Mouse (Mus musculus) cerebellum, postnatal 10 days (tissue): ENCODE results near the gene Ypel4.
A peak's percentile ranks its signal among the peaks of the same experiment; 100 is the strongest.

Experiments used
- DNase-seq, 2 experiments: peaks; one replicate each; pipeline ENCODE4 v3.0.0; 2021; ENCODE audit warnings: mixed read lengths in 2 of 2

Ypel4 gene

DNA sequence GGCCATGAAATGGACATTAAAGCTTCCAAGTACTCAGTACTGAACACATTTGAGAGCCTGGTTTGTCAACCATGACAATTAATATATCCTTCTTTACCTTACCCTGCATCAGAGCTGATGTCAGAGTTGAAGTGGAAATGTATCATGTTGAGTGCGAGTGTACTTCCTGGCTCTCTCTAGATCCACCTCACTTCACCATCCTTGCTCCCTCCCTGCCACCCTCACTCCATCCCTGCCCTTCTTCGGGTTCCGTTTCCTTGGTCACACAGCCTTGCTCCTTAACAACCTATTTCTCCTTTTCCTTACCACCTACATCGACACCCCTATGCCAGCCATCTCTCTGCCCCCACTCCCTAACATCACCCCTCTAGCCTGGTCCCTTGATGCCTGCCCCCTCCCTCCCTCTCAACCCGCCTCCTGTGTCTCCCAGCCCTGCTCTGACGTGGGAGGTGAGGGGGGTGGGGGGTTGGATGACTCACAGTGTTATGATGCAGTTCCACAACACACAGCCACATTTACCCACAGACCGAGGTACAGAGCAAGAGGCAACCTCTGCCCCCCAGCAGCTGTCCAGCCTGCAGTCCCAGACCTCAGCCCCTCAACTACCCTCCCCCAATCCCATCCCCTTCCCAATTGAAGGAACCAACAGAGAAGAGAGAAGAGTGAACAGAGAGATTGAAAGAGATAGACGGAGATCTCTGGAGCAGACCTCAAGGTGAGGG, at the start of gene Ypel4:
Gene Ypel4, plus strand, starts transcription at position 480 of the 722 bp plus-strand sequence.
- peak; percentile 90 to 91 for DNase-seq

DNA sequence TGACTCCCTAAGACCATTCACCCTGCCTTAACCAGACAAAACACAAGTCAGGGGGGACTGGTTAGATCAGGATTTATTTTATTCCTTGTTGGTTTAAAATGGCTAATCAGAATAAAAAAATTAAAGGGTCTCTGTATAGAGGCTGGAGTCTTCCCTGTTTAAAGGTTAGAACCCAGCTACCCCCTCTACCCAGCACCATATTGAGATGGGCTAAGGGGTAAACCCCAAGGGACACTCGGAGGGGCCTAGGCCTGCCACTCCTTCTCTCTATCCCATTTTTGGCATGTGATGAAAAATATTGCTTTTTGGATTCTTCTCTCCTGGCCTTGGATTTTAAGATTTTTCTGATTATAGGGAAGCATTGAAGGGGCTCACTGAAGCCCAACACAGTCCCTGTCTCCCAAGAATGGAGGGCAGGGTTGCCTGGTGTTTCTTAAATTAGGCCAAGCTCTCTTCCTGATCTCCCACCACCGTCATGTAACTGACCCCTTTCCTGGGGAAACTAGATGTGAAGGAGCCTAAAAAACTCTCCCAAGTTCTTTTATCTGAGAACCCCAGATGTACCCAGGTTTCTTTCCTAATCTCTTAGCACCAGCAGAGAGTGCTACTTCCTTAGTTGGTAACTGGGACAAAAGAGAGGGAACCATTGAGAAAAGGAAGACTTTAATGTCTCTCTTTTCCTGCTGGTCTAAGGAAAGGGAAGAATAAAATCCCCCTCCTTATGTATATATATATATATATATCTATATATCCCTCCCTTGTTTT, 45.6 kb upstream of the Ypel4 start:
- DNase-seq, result no peak

DNA sequence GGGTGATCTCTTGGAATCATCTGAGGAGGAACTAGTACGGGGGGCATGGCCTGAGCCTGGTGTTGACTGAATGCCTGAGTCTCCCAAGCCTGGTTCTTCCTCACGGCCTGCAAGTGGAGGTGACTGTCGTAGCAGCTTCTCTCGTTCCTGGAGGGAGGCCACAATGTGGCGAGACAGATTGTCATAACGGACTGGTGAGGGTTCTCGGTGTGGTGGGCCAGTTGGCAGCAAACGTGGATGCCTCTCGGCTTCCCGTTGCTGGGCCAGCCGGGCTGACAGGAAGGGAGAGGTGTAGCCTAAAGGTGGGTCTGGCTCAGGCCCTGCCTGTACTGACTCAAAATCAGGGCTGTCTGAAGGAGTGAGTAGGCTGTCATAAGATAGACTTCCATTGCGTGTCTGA, 43.8 kb upstream of the Ypel4 start:
- peak; percentile 57 to 61 for DNase-seq

DNA sequence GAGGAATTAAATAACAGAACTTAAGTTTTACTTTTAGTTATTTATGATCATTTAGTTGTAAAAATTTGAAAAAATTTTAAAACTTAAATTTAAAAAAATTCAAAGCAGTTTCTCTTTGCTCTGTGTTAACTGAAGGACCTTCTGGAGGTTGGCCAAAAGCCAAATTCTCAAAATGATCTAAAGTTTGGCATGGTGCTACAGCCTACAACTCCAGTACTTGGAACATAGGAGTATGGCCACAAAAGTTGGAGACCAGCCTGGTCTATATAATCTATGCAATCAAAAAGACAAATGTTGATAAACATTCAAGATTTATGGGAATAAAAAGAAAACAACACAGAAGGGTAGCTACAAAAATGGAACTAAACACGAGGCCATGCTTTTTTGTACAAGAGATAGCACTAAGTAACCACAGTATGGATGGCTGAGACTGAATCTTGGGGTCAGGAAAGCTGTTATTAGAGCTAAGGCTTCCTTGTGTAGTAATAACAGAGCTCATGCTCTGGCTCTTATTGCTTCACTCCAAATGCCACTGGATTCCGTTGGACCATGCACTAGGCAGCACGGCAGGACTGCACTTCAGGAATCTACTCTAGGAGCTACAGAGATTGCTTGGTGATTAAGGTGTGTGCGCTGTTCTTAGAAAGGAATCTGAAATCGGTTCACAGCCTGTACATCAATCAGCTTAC, 38.7 kb upstream of the Ypel4 start:
- DNase-seq, result no peak

DNA sequence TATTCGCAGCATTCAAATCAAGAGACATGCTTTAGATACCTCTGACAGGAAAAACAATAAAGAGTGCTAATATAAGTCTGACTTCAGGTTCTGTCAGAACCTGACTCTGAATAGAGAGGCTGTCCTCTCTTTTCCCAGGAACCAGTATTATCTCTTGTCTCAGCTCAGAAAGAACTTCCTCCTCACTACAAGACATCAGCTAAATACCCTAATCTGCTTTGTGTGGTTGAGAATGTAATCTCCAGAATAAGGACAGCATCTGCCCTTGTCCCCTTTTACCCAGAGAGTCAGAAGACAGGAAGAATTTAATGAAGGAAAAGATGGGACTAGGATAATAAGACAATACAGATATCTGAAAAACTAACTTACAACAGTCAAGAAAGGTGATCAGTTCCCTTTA, 30.4 kb upstream of the Ypel4 start:
- no peak for DNase-seq

DNA sequence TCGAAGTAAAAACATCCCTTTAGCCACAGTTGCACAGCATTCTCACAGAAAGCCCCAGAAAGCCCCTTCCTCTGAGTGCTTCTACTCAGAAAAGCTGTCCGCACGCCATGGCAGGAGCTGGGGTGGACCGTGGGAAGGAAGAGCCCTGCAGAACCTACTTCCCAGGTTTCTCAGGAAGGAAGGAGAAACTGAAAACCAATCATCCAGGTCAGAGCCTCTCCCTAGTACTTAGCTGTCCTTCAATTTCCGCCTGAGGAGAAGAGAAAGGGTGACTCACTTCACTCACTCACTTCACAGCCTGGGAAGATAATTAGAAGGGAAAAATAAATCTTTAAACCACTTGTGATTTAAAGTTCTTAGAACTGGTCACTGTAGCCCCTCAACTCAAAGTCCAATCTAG, 29.5 kb upstream of the Ypel4 start:
- no peak for DNase-seq

DNA sequence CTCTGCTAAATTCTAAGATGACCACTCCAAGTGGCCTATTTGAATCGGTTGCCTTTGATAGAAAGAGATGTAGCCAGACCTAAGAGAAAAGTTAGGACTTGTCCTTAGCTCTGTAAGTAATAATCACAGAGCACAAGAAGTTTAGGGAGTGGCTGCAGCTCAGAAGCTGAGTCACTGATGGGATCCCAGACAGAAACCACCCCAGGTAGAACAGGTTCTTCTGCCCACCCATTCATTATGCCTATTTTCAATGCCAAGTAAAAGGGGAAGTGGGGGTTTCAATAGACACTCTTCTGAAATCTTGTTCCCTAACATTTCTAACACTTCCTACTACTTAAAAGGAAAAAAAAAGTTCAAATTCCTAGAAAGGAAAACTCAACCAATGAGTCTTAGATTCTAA, 28.6 kb upstream of the Ypel4 start:
- no peak for DNase-seq

DNA sequence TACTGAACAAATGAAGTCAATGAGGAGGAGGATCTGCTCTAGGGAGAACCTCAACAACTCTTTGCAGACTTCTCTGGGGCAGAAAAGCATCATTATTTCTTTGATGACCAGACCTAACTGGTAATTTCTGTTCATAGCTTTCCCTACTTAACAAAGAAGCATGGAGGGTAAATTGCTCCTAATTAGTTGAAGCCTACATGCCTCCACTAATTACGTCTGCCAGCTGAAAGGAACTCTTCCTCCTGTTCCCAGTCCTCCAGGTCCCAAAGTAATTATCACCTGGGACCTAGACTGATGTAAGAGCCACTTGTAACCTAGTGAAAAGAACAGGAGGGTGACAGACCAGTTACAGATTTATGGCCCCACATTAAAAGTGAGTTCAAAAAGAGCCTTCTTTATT, 26.3 kb upstream of the Ypel4 start:
- no peak for DNase-seq

DNA sequence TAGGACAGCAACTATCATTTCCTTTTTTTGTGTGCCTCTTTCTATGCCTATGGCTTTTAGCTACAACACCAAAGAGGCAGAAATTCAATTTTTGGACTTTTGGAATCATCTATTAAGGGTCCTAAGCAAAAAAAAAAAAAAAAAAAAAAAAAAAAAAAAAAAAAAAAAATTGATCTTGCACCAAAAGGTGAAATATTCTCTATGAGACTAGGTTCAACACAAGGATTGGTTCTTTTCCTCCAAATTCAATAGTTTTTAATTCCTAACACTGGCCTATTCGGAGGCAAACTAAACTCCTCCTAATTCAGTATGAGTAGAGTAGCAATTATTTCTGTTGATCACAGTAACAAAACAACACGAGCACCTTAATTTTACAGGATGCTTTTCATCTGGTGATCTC, 22.0 kb upstream of the Ypel4 start:
- DNase-seq, result no peak

DNA sequence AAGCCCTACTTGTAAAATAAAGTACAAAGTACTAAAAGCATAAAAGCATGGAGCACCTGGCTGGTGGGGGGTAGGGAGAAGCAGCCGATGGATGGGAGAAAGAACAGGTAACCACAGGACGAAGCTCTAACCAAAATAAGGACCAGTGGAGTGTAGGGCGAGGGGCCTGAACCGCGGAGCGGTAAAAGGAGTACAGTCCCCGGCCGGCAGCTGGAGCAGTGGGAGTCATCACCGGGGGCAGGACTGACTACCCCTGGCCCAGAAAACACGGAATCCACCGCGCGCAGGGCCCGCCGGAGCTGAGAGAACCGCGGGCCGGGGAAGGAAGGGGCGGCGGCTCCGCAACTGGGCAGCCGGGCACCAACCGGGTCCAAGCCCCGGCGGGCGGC, 19.4 kb upstream of the Ypel4 start:
- DNase-seq, result no peak

DNA sequence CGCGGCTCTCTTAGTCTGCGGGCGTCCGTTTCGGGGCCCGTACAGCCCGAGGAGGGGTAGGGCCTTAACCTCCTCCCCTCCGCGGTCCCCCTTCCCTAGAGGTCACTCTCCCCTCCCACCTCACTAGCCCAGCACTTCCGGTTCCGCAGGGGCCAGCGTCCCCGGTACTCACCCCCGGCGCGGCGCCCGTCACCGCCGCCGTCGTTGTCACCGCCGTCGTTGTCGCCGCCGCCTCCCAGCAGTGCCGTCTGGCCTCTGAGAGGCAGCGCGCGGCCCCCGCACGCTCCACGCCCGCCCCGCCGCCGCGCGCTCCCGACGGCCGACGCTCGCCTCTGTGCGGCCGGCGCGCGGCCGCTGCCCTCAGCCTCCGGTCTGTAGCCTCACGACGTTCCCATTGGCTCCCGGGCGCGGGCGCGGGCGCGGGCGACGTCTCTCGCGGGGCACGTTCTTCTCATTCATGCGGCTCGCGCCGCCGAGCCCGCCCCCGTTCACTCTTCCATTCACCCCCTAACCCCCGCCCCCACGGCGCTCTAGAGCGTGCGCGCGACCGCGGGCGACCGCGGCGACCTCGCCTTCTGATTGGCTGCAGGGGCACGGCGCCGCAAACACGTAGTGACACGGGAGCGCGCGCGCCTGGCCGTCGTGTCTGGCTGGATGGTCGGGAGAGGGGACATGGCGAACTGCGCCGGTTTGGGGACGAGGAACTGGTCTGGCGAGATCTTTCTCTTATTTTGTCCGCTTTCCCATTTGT, 18.9 kb upstream of the Ypel4 start, which contains the start of gene Zdhhc5:
Gene Zdhhc5, minus strand, starts transcription at position 370 of the 751 bp plus-strand sequence.
- DNase-seq, result peak; percentile 99 to 100

DNA sequence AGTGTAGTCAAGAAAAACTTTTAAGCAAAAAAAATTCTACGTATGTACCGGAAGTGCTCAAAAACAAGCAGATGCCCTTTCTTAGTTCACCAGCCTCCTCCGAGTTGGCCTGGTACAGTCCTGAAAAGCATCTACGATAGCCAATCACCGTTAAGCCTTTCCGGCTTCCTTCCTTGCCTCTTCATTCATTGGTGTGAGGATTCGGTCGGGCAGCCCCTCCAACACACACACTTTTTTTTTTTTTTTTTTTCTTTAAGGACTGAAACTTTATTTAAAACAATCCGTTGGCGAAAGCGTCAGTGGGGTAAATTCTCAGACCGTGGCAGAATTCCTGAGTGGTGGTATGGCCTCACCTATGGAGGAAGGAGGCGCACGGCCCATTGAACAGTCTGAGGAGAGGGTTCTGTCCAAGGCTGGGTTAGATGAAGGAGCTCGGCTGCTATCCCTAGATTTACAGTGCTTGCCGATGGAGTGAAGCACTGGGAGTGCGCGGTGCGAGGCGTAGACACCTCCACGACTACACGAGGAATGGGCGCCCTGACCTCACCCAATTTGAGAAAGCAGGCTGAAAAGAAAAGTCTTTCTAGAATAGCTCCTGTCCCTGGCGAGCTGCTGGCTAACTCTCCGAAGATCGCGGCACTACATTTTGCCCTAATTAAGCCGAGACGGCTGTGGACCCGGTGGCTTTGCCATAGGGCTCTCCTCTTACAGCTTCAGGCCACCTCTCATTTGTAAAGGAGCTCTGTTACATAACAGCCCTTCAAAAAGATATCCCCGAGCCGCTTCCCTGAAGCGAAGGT, 18.1 kb upstream of the Ypel4 start:
- DNase-seq, result peak in 1 of 2 experiments; percentile 87

DNA sequence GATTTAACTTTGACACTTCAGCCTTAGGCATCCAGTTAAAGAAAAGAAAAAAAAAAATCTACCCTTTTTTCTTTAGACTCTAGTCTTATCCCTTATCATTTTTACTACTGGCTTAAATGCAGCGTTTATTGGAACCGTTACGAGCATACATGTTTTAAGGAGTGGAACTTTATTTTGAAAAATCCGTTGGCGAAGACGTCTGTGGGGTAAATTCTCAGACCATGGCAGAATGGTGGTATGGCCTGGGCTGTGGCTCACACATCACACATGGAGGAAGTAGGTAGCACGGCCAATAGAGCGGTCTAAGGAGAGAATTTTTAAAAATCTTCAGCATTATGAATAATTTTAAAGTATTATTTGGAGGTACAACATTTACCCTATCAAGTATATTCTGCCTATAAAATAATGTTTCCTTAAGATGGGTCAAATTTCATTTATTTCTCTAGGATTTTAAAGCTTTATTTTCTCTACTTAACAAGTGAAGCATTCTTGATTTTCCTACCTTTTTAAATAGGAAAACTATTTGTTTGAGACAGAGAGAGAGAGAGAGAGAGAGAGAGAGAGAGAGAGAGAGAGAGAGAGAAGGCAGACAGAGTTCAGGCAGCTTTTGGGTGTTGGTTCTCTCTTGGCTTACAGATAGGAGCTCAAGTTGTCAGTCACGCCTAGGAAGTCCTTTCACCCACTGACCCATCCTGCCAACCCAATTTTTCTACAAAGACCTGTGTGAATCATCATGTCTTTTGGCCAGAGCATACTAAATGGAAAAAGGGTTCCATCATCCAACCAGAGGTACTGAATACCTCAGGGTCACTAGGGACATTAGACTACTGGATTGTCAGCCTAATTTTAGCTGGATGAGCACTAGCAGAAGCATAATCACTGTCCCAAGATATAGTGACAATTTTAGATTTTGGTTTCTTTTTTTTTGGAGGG, 17.2 kb upstream of the Ypel4 start:
- DNase-seq, result peak; percentile 8 to 26

DNA sequence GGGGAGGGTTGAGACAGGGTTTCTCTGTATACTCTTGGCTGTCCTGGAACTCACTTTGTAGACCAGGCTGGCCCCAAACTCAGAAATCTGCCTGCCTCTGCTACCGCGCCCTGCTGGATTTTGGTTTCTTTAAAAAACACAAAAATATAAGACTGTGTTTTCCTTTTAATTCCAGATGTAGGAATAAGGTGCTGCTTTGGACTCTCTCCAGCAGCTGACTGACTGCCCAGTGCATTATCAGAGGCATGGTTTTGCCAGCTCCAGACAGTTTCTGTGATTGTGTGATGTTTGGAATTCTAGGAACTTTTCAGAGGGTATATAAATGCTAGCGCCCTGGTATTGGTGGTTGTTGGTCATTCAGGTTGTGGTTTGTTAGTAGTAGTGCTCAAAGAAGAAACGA, 16.5 kb upstream of the Ypel4 start:
- DNase-seq, result peak; percentile 9 to 16

DNA sequence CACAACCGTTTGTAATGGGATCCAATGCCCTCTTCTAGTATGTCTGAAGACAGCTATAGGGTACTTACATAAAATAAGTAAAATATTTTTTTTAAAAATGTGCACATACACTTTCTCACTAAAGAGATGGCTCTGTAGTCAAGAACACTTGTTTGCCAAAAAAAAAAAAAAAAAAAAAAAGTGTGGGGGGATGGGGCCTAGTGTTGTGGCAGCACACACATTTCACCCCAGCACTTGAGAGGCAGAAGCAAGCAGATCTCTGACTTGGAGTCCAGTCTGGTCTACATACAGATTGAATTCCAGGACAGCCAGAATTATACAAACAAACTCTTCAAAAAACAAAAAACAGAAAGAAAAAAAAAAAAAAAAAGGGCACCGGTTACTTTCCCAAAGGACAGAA, 13.1 kb upstream of the Ypel4 start:
- no peak for DNase-seq

DNA sequence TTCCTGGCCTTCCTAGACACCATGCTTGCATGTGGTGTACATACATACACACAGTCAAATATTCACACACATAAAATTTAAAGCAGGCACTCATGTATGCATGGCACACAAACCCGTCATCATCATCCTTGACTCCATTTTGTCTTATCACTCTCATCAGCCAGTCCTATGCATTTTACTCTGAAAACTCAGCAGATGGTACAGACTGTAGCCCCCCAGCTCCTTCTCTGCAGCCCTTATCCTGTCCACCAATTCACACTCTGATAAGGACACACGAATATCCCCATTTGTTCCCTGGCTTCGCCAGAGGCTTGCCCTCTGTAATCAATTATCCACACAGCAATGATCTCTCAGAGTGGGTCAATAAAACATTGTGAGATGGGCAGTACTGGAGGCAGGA, 12.7 kb upstream of the Ypel4 start:
- DNase-seq, result no peak

DNA sequence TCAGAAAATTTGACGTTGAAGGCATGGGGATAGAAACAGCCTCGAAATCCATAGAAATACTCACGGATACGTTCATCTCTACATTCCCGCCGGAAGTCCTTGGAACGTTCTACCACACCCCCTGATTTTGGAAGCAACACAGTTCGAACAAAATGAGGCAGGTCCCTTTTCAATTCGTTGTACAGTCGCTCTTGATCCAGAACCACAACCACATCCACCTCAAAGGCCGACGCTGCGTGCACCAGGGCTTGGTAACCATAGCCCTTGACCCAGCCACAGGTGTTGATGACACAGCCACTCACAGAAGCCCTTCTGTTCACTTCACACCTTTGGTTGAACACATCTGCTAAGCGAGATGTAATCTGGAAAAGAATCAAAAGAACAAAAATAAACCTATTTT, 10.0 kb upstream of the Ypel4 start:
- no peak for DNase-seq

DNA sequence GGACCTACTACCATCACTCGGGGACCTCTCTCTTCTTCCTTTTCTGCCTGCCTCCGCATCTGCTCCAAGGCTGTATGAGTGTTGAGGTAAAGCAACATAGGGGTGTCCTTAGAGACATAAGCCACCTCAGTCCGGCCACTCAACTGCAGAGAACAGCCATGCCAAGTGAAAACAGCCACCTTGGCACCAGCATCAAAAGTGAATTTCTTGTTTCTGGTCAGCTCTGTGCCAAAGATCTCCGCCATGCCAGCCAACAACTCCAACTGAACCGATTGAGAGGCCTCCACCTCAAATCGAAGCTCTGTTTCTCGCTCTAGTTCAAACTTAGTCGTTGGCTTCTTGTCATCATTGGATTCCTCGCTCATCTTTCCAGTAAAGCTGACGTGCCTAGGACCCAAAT, 8.1 kb upstream of the Ypel4 start:
- peak in 1 of 2 experiments; percentile 4 for DNase-seq

DNA sequence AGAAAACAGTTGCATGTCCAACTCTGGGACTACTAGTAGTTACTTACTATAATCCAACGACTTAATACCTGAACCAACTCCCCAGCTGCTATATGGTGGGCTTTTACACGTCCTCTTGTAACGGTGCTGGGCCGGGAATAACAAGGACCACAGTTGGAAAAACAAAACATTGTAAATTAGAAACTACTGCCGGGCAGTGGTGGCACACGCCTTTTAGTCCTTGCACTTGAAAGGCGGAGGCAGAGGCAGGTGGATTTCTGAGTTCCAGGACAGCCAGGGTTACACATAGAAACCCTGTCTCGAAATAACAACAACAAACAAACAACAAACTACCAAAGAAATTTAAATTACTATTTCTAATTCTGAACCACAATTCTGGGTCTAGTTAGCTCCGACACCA, 7.1 kb upstream of the Ypel4 start:
- no peak for DNase-seq

DNA sequence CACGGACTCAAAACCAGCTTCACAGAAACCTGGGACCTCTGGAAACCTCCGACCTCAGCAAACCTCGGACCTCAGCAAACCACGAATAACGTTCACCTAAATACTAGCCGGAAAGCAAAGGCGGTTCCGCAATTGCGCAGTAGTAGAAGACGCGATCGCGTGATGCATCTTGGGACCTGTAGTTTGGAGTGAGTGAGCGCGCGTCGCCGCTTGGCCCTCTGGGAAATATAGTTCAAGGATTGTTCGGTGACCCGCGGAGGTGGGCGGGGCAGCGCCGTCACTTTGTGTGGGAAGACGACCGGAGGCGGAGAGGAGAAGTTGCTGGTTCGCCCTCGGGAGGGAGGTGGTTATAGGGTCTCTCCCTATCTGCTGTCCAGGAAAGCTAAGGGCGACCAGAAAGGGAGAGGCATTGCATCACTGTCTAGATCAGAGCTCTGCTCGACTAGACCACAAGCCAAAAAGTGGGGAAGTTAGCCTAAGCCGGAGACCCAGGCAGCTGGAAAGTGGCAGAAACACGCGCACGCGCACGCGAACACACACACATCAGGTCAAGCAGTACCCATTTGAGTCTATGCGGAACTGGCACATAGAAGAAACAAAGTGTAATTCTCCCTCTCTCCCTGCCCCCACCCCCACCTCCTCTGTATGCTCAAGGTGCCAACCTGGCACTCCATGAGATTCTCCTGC, 6.5 kb upstream of the Ypel4 start, which contains the start of gene Clp1:
Gene Clp1, minus strand, starts transcription at position 179 of the 687 bp plus-strand sequence.
- peak; percentile 96 to 98 for DNase-seq
